Mouse (Mus musculus): ENCODE data around the gene Srrm4.

- no peak for TF ChIP-seq MXI1 (IDR thresholded peaks at IDR 0.05; ENCODE audit: low read depth, low read length)
- TF ChIP-seq USF1 (IDR thresholded peaks at IDR 0.05; ENCODE audit: low read depth, low read length): no peak
- no peak for TF ChIP-seq CTCF (IDR thresholded peaks at IDR 0.05 in 2 of 3, conservative IDR thresholded peaks at IDR 0.05 in 1 of 3; ENCODE audit: control insufficient read depth in 1 of 3, insufficient read depth in 1 of 3, low read depth in 2 of 3, low read length in 3 of 3, poor library complexity in 1 of 3, severe bottlenecking in 1 of 3)
- no peak for TF ChIP-seq GATA1 (IDR thresholded peaks at IDR 0.05; ENCODE audit: low read depth, low read length)
- no peak for TF ChIP-seq EP300 (IDR thresholded peaks at IDR 0.05; ENCODE audit: low read depth in 1 of 2, low read length in 2 of 2)
- TF ChIP-seq POLR2A (IDR thresholded peaks at IDR 0.05; ENCODE audit: control insufficient read depth in 1 of 2, insufficient read depth in 1 of 2, low read depth in 1 of 2, low read length in 2 of 2, poor library complexity in 1 of 2): no peak
- TF ChIP-seq ZNF384 (IDR thresholded peaks at IDR 0.05; ENCODE audit: low read depth, low read length): no peak
- TF ChIP-seq SIN3A (IDR thresholded peaks at IDR 0.05; ENCODE audit: low read length): no peak
- no peak for TF ChIP-seq HCFC1 (IDR thresholded peaks at IDR 0.05; ENCODE audit: low read depth, low read length)
- no peak for TF ChIP-seq MEF2A (IDR thresholded peaks at IDR 0.05; ENCODE audit: extremely low read depth, insufficient replicate concordance, low read depth, low read length, poor library complexity, severe bottlenecking)
- TF ChIP-seq TCF12 (IDR thresholded peaks at IDR 0.05; ENCODE audit: low read depth, low read length): no peak
These were observed 145.8 kb downstream of the Srrm4 start for GRCm38 (mm10) chr5:116445634-116446367.

All from MEL (cell line).